In the genomic region with DNA sequence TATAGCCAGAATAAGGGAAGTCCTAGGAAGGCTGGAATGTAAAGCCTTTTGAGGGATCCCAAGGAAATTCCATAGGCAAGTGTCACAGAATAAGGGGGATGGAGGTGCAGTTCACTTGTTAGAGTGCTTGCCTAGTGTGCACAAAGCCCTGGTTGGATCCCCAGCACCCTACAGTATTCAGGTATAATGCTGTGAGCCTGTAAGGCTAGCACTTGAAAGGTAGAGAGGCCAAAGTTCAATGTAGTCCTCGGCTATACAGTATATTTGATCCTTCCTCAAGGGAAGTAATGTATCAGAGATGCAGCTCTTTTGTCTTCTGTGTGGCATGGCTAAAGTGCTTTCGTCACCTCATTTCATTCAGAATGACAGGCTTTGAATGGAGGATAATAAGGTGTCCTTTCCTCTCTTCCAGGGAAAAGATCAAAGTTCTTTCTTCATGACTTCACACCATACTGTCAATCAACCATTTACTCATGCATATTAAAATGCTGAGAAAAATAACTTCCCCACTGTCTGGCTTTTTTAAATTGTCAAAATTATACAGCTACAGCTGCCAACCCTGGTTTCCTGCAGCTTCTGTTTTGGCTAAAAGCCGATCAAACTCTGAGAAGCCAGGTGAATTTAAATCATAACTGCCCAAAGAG, we compare ENCODE assay signal across 30 mouse cellular contexts.
DNase-seq lines count a peak whose midpoint lies in the region; ATAC-seq lines count a peak whose summit lies in the region.
"Had no signal": no experiment of that assay in that cellular context is flagged by ENCODE, and none has a peak within 500 bp of the region (broad histone marks: within the 10 kb centered on the region; RNA-seq: fewer than 3 reads in every experiment).

No protein-coding gene starts in this region.

- peak; percentile 53 for ATAC-seq in forebrain, embryonic 13.5 days
- no peak for ATAC-seq in kidney, embryonic 14.5 days (ENCODE audit: low FRiP score, low TSS enrichment)
- ATAC-seq in midbrain, embryonic 14.5 days (ENCODE audit: low FRiP score, low TSS enrichment) = peak; percentile 50; the same call in 1 of the 2 replicates
- ATAC-seq: intestine, embryonic 15.5 days had no signal

- H3K4me1 ChIP-seq in forebrain, embryonic 13.5 days = peaks cover 7% of the 10 kb centered on the region
- peaks cover 7% of the 10 kb centered on the region; the same call in 1 of the 2 replicates for H3K4me1 ChIP-seq in forebrain, embryonic 10.5 days
- H3K4me1 ChIP-seq in kidney, embryonic 14.5 days (ENCODE audit: control insufficient read depth, insufficient read depth, low read length) = no peaks in the 10 kb centered on the region
- no peaks in the 10 kb centered on the region for H3K4me1 ChIP-seq in midbrain, embryonic 14.5 days (ENCODE audit: control insufficient read depth, insufficient read depth, low read length)
- H3K4me1 ChIP-seq: embryonic facial prominence, embryonic 12.5 days; hindbrain, embryonic 15.5 days; intestine, embryonic 15.5 days had no signal

- H3K9ac ChIP-seq in forebrain, embryonic 13.5 days = no peak overlapping the region
- no peak overlapping the region for H3K9ac ChIP-seq in kidney, embryonic 14.5 days (ENCODE audit: low read depth, low read length)
- H3K9ac ChIP-seq in midbrain, embryonic 14.5 days (replicated peaks; ENCODE audit: low read length) = no peak overlapping the region
- H3K9ac ChIP-seq: embryonic facial prominence, embryonic 12.5 days; hindbrain, embryonic 15.5 days; intestine, embryonic 15.5 days; liver, embryonic 14.5 days had no signal

- no peak overlapping the region for H3K27ac ChIP-seq in forebrain, embryonic 13.5 days
- H3K27ac ChIP-seq in forebrain, embryonic 10.5 days = no peak overlapping the region
- no peak overlapping the region for H3K27ac ChIP-seq in kidney, embryonic 14.5 days (ENCODE audit: low read depth, low read length)
- H3K27ac ChIP-seq in midbrain, embryonic 14.5 days (replicated peaks; ENCODE audit: low read depth, low read length) = no peak overlapping the region
- H3K27ac ChIP-seq: embryonic facial prominence, embryonic 12.5 days; hindbrain, embryonic 15.5 days; intestine, embryonic 15.5 days; liver, embryonic 14.5 days; macrophage; stomach, postnatal 0 days had no signal

- H3K9me3 ChIP-seq in forebrain, embryonic 13.5 days (replicated peaks) = no peaks in the 10 kb centered on the region
- no peaks in the 10 kb centered on the region for H3K9me3 ChIP-seq in forebrain, embryonic 10.5 days
- H3K9me3 ChIP-seq in kidney, embryonic 14.5 days (ENCODE audit: control insufficient read depth, low read length) = no peaks in the 10 kb centered on the region
- no peaks in the 10 kb centered on the region for H3K9me3 ChIP-seq in midbrain, embryonic 14.5 days (ENCODE audit: control insufficient read depth, low read length)
- H3K9me3 ChIP-seq: embryonic facial prominence, embryonic 12.5 days; G1E; hindbrain, embryonic 15.5 days; intestine, embryonic 15.5 days had no signal

- DNase-seq in forebrain, embryonic 10.5 days (ENCODE audit: extremely low spot score, low spot score) = no peak
- peak; percentile 6 for DNase-seq in kidney, adult 9 months
- peak; percentile 32 for DNase-seq in midbrain, embryonic 14.5 days
- DNase-seq in cerebellum, postnatal 36 days = no peak
- DNase-seq in ovary, postnatal 14 days (ENCODE audit: low spot score) = no peak
- DNase-seq: adrenal gland, adult 8-10 months; cerebellum, adult 8-10 months; cerebellum, postnatal 25 days; gastrocnemius, postnatal 36 days; heart, adult 18-20 months; heart, postnatal 4 days; kidney, adult 8-10 months; kidney, postnatal 25 days; liver; lung, adult 2 months; lung, postnatal 10 days; right cerebral cortex, adult 18-20 months; spleen, adult 18-20 months; thymus, adult 18-20 months; thymus, postnatal 25 days had no signal

- WGBS in forebrain, embryonic 13.5 days = 22% methylated on average over 3 of the region's 3 CpGs
- WGBS in forebrain, embryonic 10.5 days = 47% methylated on average over 3 of the region's 3 CpGs
- 50% methylated on average over 3 of the region's 3 CpGs for WGBS in kidney, embryonic 14.5 days
- 12% methylated on average over 3 of the region's 3 CpGs for WGBS in midbrain, embryonic 14.5 days

- H3K4me3 ChIP-seq in forebrain, embryonic 13.5 days = no peak overlapping the region
- H3K4me3 ChIP-seq in forebrain, embryonic 10.5 days = no peak overlapping the region
- H3K4me3 ChIP-seq in kidney, embryonic 14.5 days (ENCODE audit: low read length) = no peak overlapping the region
- no peak overlapping the region for H3K4me3 ChIP-seq in midbrain, embryonic 14.5 days (replicated peaks; ENCODE audit: low read depth, low read length)
- H3K4me3 ChIP-seq: embryonic facial prominence, embryonic 12.5 days; hindbrain, embryonic 15.5 days; intestine, embryonic 15.5 days had no signal

- no peak overlapping the region for H3K4me2 ChIP-seq in forebrain, embryonic 13.5 days
- H3K4me2 ChIP-seq in kidney, embryonic 14.5 days (replicated peaks; ENCODE audit: low read depth, low read length) = no peak overlapping the region
- no peak overlapping the region for H3K4me2 ChIP-seq in midbrain, embryonic 14.5 days (ENCODE audit: low read length)
- H3K4me2 ChIP-seq: embryonic facial prominence, embryonic 12.5 days; heart, embryonic 11.5 days; hindbrain, embryonic 15.5 days; intestine, embryonic 15.5 days had no signal

- no peaks in the 10 kb centered on the region for H3K36me3 ChIP-seq in forebrain, embryonic 13.5 days (ENCODE audit: poor library complexity, severe bottlenecking)
- no peaks in the 10 kb centered on the region for H3K36me3 ChIP-seq in forebrain, embryonic 10.5 days (replicated peaks)
- no peaks in the 10 kb centered on the region for H3K36me3 ChIP-seq in kidney, embryonic 14.5 days (ENCODE audit: control insufficient read depth, insufficient read depth, low read length)
- no peaks in the 10 kb centered on the region for H3K36me3 ChIP-seq in midbrain, embryonic 14.5 days (ENCODE audit: control insufficient read depth, insufficient read depth, low read length)
- H3K36me3 ChIP-seq: embryonic facial prominence, embryonic 12.5 days; G1E; hindbrain, embryonic 15.5 days; intestine, embryonic 15.5 days had no signal

- H3K27me3 ChIP-seq in forebrain, embryonic 13.5 days = no peaks in the 10 kb centered on the region
- H3K27me3 ChIP-seq in forebrain, embryonic 10.5 days (ENCODE audit: poor library complexity, severe bottlenecking) = no peaks in the 10 kb centered on the region
- H3K27me3 ChIP-seq in kidney, embryonic 14.5 days (ENCODE audit: control insufficient read depth, insufficient read depth, low read length) = no peaks in the 10 kb centered on the region
- H3K27me3 ChIP-seq in midbrain, embryonic 14.5 days (ENCODE audit: control insufficient read depth, insufficient read depth, low read length) = no peaks in the 10 kb centered on the region
- H3K27me3 ChIP-seq: embryonic facial prominence, embryonic 12.5 days; hindbrain, embryonic 15.5 days; intestine, embryonic 15.5 days had no signal

Comparison
In these comparisons a context has a peak if more than half of its experiments do, and no peak if none do; other contexts are left out.
1. DNase-seq: peak in kidney, adult 9 months (single experiment) and midbrain, embryonic 14.5 days (single experiment); none in forebrain, embryonic 10.5 days (single experiment), cerebellum, postnatal 36 days (0 of 2) and ovary, postnatal 14 days (single experiment).